10 mouse cellular contexts compared by ENCODE assay signal in the genomic region with DNA sequence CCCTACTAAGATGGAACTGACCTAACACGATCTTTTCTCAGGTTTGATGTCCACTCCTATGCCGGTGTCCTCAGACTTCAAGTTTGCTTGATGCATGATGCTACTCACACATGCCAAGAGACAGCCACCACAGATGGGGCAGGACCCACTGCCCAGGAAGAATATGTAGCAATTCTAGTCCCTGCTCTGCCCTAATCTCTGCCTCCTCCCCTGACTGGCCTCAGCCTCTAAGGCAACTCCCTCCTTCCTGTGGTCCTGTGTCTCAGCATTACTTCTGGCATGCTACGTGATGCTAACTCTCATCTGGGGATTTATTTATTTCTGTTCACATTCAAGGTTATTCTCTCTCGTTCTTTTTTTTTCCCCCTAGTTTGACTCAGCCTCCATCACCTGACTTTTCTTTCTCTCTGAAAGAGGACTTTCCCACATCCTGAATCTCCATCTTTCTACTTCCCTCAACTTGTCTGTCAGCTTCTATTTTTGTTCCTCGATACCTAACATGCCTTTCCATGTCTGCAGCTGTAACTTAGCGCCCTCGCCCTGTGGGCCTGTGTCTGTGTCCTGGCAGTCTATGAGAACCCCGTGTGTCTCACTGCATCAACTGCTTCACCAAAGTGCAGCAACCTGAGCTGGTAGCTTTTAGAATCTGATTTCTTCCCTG.
DNase-seq lines count a peak whose midpoint lies in the region; ATAC-seq and TF ChIP-seq lines count a peak whose summit lies in the region.
"Had no signal": no experiment of that assay in that cellular context is flagged by ENCODE, and none has a peak within 500 bp of the region (broad histone marks: within the 10 kb centered on the region; RNA-seq: fewer than 3 reads in every experiment).

No protein-coding gene starts in this region.

- H3K9me3 ChIP-seq in kidney, embryonic 15.5 days (replicated peaks) = no peaks in the 10 kb centered on the region
- no peaks in the 10 kb centered on the region for H3K9me3 ChIP-seq in liver, embryonic 13.5 days (replicated peaks)
- H3K9me3 ChIP-seq: embryonic facial prominence, embryonic 15.5 days; midbrain, embryonic 15.5 days had no signal

- TF ChIP-seq CTCF in embryonic fibroblast, embryonic 13.5 days (IDR thresholded peaks at IDR 0.05; ENCODE audit: borderline replicate concordance, insufficient read depth, low read length) = peak; percentile 27; the same call in 1 of the 2 replicates

- TF ChIP-seq POLR2A in embryonic fibroblast, embryonic 13.5 days (IDR thresholded peaks at IDR 0.05; ENCODE audit: low read depth, low read length) = no peak

- DNase-seq in kidney, adult 11 months = no peak
- peak; percentile 28 for DNase-seq in CD4-positive, CD25-positive, alpha-beta regulatory T cell, adult 2 months (ENCODE audit: low read depth, low spot score)
- peak; percentile 7 for DNase-seq in liver, embryonic 13.5 days
- no peak for DNase-seq in testis, postnatal 10 days (ENCODE audit: low spot score)
- no peak for DNase-seq in kidney, postnatal 36 days
- DNase-seq in embryo, embryonic 10 days (ENCODE audit: low spot score) = no peak

- H3K9ac ChIP-seq in kidney, embryonic 15.5 days = no peak overlapping the region
- H3K9ac ChIP-seq in liver, embryonic 13.5 days = peak overlapping the region; percentile 76
- H3K9ac ChIP-seq: embryonic facial prominence, embryonic 15.5 days; midbrain, embryonic 15.5 days had no signal

- 60% methylated on average over 8 of the region's 8 CpGs for WGBS in kidney, embryonic 15.5 days
- 39% methylated on average over 8 of the region's 8 CpGs for WGBS in liver, embryonic 13.5 days (ENCODE audit: insufficient replicate concordance)

- H3K27ac ChIP-seq in kidney, embryonic 15.5 days = peak overlapping the region; percentile 24; the same call in 1 of the 2 replicates
- H3K27ac ChIP-seq in embryonic fibroblast, embryonic 13.5 days (ENCODE audit: insufficient read depth, low read length) = no peak overlapping the region
- peak overlapping the region; percentile 90 for H3K27ac ChIP-seq in liver, embryonic 13.5 days
- H3K27ac ChIP-seq: embryonic facial prominence, embryonic 15.5 days; midbrain, embryonic 15.5 days had no signal

- no peak overlapping the region for H3K4me3 ChIP-seq in kidney, embryonic 15.5 days (replicated peaks)
- H3K4me3 ChIP-seq in embryonic fibroblast, embryonic 13.5 days (ENCODE audit: insufficient read depth, low read length) = no peak overlapping the region
- peak overlapping the region; percentile 68 for H3K4me3 ChIP-seq in liver, embryonic 13.5 days (replicated peaks)
- H3K4me3 ChIP-seq: embryonic facial prominence, embryonic 15.5 days; midbrain, embryonic 15.5 days had no signal

- H3K27me3 ChIP-seq in kidney, embryonic 15.5 days = no peaks in the 10 kb centered on the region
- no peaks in the 10 kb centered on the region for H3K27me3 ChIP-seq in liver, embryonic 13.5 days
- H3K27me3 ChIP-seq: embryonic facial prominence, embryonic 15.5 days; midbrain, embryonic 15.5 days had no signal

- peaks cover 15% of the 10 kb centered on the region for H3K4me1 ChIP-seq in kidney, embryonic 15.5 days
- 0 out of 2 replicates have a peak, but pooled peaks cover 2% of the 10 kb centered on the region for H3K4me1 ChIP-seq in embryonic fibroblast, embryonic 13.5 days (ENCODE audit: control insufficient read depth, insufficient read depth, low read length)
- peaks cover 59% of the 10 kb centered on the region for H3K4me1 ChIP-seq in liver, embryonic 13.5 days (replicated peaks)
- H3K4me1 ChIP-seq: midbrain, embryonic 15.5 days had no signal

- no peaks in the 10 kb centered on the region for H3K36me3 ChIP-seq in kidney, embryonic 15.5 days
- H3K36me3 ChIP-seq in liver, embryonic 13.5 days = peaks cover 27% of the 10 kb centered on the region
- H3K36me3 ChIP-seq: embryonic facial prominence, embryonic 15.5 days; midbrain, embryonic 15.5 days had no signal

- H3K4me2 ChIP-seq in kidney, embryonic 15.5 days = no peak overlapping the region
- H3K4me2 ChIP-seq in liver, embryonic 13.5 days = peak overlapping the region; percentile 78
- H3K4me2 ChIP-seq: embryonic facial prominence, embryonic 15.5 days; midbrain, embryonic 15.5 days had no signal

- no peak for ATAC-seq in kidney, embryonic 15.5 days (replicated peaks; ENCODE audit: low FRiP score)
- ATAC-seq in liver, embryonic 13.5 days (ENCODE audit: low read depth) = no peak
- ATAC-seq: midbrain, embryonic 15.5 days had no signal

Comparison
In these comparisons a context has a peak if more than half of its experiments do, and no peak if none do; other contexts are left out.
1. DNase-seq: peak in CD4-positive, CD25-positive, alpha-beta regulatory T cell, adult 2 months (single experiment) and liver, embryonic 13.5 days (single experiment); none in kidney, adult 11 months (single experiment), testis, postnatal 10 days (single experiment), kidney, postnatal 36 days (0 of 2) and embryo, embryonic 10 days (single experiment).